Mouse (Mus musculus) left cerebral cortex, postnatal 14 days (tissue): ENCODE measurements around the gene Arfgap2. TPM values are rescaled to one million over a fixed set of nuclear protein-coding genes. Genes with fewer than 3 reads are reported as not detected.
A peak's percentile ranks its signal among the peaks of the same experiment; 100 is the strongest.

Experiments used
- DNase-seq, 2 experiments: peaks; one replicate each; pipeline ENCODE4 v3.0.0; 2021 to 2022; ENCODE audit warnings: low spot score in 2 of 2, mixed read lengths in 1 of 2
- intact Hi-C: fragments of 180-260 bp; cut with DNase I; formaldehyde crosslinking; loops from one replicate; pipeline ENCODE4 v1.15.1; 2025
- total RNA-seq, 2 experiments: library from RNA; stranded (reverse); gene quantifications; 2 replicates each; pipeline ENCODE4 v1.2.3; 2021

Gene Arfgap2
- total RNA-seq, 2 experiments from 2014 or later = 63.3 to 65.6 TPM

DNA sequence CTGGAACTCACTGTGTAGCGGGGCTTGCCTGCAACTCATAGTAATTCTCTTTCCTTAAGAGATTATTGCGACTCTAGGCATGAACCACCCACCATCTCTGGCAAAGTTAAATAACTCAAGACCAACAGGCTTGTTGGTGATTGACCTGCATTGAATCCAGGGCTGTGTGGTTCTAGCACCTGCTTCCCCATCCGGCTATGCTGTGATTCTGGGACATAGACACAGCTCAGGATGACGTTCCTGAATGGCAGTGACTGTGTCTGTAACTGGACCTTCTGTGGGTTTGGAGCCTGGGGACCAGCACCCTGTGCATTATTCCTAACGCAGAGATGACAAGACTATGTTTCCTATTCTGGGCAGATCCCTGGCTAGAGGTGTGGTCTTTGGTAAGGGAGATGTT is 31.1 kb downstream of the Arfgap2 start:
- no peak for DNase-seq
- intact Hi-C loops = no loop called here

DNA sequence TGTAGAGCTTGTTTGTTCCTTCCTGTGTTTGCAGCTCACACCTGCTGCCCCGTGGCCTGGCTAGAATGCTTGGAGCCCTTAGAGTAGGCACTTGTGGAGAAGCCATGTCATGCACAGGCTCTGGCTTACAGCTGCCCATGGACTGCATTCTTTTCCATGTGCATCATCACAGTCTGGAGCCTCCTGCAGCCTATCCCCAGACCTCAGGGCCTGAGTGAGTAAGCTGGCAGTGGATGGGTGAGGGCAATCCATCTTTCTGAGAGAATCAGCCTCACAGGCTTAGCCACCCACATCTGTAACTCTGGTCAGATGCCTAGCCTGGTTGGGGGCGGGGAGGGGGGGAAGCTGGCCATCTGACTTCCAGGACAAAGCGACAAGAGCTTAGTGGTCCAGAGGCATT is 34.4 kb downstream of the Arfgap2 start:
- no peak for DNase-seq
- intact Hi-C loops = no loop called here

GRCm38 (mm10) chr2:91300784-91301183 is 36.0 kb downstream of the Arfgap2 start:
- intact Hi-C loops = no loop called here
- DNase-seq = no peak

DNA sequence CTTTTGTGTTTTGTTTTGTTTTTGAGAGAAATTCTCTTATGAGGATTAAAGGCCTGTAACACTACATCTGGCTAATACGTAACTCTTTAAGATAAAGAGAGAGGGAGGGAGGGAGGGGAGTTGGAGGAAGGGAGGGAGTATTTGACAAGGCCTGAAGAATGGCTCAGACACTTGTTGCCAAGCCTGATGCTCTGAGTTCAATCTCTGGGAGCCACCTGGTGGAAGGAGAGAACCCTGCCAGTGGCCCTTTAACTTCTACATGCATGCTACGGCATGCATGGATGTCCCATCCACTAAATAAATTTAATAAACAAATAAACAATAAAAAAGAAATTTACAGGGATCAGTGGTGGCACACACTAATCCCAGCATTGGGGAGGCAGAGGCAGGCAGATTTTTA is 37.1 kb downstream of the Arfgap2 start:
- intact Hi-C loops = no loop called here
- no peak for DNase-seq

DNA sequence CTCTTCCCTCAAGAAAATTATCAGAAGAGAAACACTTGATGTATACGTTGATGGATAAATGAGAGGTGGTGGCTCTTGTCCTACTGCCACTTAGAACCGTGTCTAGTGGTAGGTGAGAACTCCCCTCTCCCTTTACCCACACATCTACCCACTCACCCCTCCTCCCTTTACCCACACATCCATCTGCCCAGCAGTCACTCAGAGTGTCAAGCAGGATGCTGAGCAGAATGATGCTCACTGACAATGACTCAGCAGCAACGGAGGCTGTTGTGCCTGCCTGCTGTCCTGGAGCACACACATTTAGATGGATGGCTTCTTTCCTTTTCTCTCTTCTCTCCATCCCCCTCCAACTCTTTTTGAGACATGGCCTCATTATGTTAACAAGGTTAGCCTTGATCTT is 38.1 kb downstream of the Arfgap2 start:
- no peak for DNase-seq
- intact Hi-C loops = no loop called here

- intact Hi-C loops = no loop called here
- no peak for DNase-seq
Observed at GRCm38 (mm10) chr2:91305926-91306325, 41.2 kb downstream of the Arfgap2 start.

DNA sequence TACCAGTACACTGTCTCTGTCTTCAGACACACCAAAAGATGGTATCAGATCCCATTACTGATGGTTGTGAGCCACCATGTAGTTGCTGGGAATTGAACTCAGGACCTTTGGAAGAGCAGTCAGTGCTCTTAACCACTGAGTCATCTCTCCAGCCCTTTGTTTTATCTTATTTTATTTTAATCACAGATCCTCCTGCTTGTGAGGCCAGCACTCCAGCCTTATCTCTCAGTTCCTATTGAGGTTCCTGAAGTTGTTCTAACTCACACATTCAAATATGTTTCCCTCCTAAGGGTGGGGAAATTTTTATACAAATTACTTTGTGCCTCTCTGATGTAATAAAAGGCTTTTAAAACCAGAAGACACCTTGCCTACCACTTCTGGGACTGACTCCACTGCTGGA is 41.8 kb downstream of the Arfgap2 start:
- intact Hi-C loops = no loop called here
- DNase-seq = no peak

GRCm38 (mm10) chr2:91308680-91309079 is 43.9 kb downstream of the Arfgap2 start:
- intact Hi-C loops = no loop called here
- no peak for DNase-seq

DNA sequence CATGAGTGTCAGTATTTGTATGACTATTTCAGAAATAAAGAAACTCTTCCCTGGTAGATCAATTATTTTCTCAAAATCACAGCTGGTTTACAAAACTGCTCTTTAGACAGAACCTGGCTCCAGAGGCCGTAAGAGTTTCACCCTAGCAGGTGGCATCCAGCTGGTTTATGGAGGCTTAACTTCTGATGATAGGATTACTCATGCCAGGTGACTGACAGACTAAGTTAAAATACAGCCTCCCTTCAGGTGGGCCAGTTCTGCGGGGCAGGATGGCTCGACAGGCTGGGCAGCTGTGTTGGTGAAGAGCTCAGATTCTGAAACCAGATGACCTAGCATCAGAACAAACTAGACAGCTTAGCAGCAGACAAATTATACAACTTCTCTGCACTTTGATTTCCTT is 44.8 kb downstream of the Arfgap2 start:
- intact Hi-C loops = no loop called here
- no peak for DNase-seq

GRCm38 (mm10) chr2:91312578-91313311 is 48.0 kb downstream of the Arfgap2 start:
- DNase-seq = no peak
- intact Hi-C loops = no loop called here

DNA sequence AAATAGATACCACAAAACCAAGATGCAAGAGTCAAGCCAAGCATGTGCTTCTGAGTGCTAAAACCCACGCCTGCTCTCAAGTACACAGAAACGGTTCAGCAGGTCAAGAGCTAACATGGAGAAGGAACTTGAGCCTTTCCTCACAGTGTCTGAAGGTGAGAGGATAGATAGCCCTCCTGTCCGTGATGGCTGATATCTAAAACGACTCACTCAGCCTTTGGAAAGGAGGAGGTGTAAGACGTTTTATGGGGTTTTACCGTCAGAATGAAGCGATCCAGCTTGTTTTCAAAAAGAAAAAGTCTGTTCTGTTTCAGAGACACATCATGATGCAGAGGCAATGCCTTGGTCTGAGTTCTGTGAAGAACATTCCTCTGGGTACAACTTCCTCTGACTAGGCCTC is 49.4 kb downstream of the Arfgap2 start:
- intact Hi-C loops = no loop called here
- no peak for DNase-seq

GRCm38 (mm10) chr2:91320559-91321529 is 56.1 kb downstream of the Arfgap2 start:
- DNase-seq = no peak
- intact Hi-C loops = no loop called here

GRCm38 (mm10) chr2:91321923-91322322 is 57.1 kb downstream of the Arfgap2 start:
- intact Hi-C loops = no loop called here
- no peak for DNase-seq

GRCm38 (mm10) chr2:91322490-91322889 is 57.7 kb downstream of the Arfgap2 start:
- DNase-seq = no peak
- intact Hi-C loops = no loop called here

DNA sequence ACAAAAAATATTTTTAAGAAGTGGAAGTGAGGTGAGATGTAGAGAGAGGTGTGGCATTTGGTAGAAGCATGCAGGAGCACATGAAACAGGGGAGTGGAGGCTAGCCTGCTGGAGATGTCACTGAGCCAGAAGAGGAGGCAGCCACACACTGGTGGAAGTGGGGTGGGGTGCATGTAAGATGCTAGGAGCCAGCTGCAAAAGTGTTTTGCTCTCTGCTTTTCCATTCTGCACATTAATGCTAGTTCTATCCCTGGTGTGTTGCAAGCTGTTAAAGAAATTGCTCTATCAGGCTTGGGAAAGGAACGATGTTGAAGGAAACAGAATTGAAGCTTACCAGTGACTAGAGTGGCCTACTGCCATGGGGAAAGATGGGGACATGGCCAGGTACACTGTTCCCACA is 59.6 kb downstream of the Arfgap2 start:
- no peak for DNase-seq
- intact Hi-C loops = no loop called here

DNA sequence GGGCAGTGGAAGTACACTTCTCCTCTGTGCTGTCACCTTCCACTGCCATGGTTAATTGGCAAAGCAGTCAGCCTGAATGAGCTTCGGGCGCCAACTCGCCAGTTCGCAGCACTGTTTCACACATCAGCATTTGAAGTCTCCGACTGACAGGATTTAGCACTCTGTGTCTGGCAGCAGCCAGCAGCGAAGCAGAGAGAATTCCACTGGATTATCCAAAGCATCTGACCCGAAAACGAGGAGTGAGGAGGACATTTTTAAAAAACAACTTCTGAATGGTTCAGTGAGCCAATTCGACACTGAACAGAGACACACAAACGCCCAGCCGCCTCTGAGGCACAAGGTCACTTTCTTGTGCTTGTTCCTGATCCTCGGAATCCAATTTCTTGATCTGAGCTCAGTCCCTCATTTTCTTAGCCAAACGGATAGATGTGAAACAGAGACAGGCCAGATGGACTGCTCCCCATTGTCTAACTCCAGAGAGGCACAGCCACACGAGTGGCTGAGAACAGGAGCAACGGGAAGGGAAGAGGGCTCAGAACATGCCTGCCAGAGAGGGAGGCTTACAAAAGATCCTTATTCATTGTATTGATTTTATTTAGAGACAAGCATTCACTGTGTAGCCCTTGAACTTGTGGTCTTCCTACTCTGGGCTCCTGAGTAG is 60.1 kb downstream of the Arfgap2 start:
- intact Hi-C loops = loop anchor here (5.0 kb wide), 1 partner anchor 33 kb away; no protein-coding TSS in a partner anchor
- DNase-seq = peak; percentile 35 to 64
